Mouse (Mus musculus): ENCODE results near the gene Hsd11b2.

DNA sequence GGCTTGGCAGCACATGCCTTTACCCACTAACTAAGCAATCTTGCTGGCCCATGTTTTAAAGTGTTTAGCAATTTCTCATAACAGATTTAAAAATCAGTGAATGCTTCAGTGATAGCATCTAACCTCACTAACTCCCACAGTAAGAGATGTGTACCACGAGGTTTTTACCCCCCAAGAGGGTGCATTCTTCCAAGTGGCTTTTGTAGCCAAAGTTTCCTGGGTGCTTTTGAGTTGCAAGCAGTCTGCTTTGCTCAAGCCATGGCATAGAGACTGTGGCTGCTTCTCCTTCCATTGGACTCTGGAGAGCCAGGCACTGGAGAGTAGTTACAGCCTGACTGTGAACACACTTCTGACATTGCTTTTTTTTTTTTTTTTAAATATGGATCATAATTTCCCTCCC lies 29.3 kb upstream of the Hsd11b2 start:
- TF ChIP-seq CTCF (IDR thresholded peaks at IDR 0.05; ENCODE audit: low read depth, low read length) (no peak), GATA2 (IDR thresholded peaks at IDR 0.05; ENCODE audit: borderline replicate concordance, low read depth, low read length) (no peak), TAL1 (conservative IDR thresholded peaks at IDR 0.05; ENCODE audit: low read depth, low read length) (no peak)

All from G1E (cell line).